Mouse (Mus musculus) CH12.LX (cell line): ENCODE measurements around the gene Trim46.

ENCODE experiments used
- CTCF ChIP-seq, 2 experiments: IDR thresholded peaks in 1 of 2; conservative IDR thresholded peaks in 1 of 2; 2 replicates each; pipeline ENCODE4 v1.5.1; 2011 to 2012; ENCODE audit warnings: low read depth in 2 of 2, low read length in 2 of 2, improper control_type of control experiment in 1 of 2, inconsistent platforms in 1 of 2, mild to moderate bottlenecking in 1 of 2, moderate library complexity in 1 of 2
- E2F4 ChIP-seq: IDR thresholded peaks from 2 replicates; pipeline ENCODE4 v1.6.1; 2011; ENCODE audit warnings: low read depth, low read length, improper control_type of control experiment; ENCODE audit not compliant: insufficient replicate concordance
- ELF1 ChIP-seq: IDR thresholded peaks from 2 replicates; pipeline ENCODE4 v1.6.1; 2014; ENCODE audit warnings: low read depth, mild to moderate bottlenecking, inconsistent platforms, low read length, improper control_type of control experiment
- EP300 ChIP-seq: IDR thresholded peaks from 2 replicates; pipeline ENCODE4 v1.6.1; 2011; ENCODE audit warnings: low read length, improper control_type of control experiment
- ETS1 ChIP-seq: conservative IDR thresholded peaks from 2 replicates; pipeline ENCODE4 v1.6.1; 2012; ENCODE audit warnings: low read depth, mild to moderate bottlenecking, inconsistent platforms, low read length, improper control_type of control experiment, moderate library complexity
- JUND ChIP-seq: conservative IDR thresholded peaks from 2 replicates; pipeline ENCODE4 v1.6.1; 2011; ENCODE audit warnings: low read depth, low read length, improper control_type of control experiment
- MAX ChIP-seq: IDR thresholded peaks from 2 replicates; pipeline ENCODE4 v1.6.1; 2011; ENCODE audit warnings: low read length, improper control_type of control experiment
- POLR2A ChIP-seq: IDR thresholded peaks from 2 replicates; pipeline ENCODE4 v1.6.1; 2011; ENCODE audit warnings: low read depth, mild to moderate bottlenecking, improper control_type of control experiment, low read length
- POLR2AphosphoS2 ChIP-seq: IDR thresholded peaks from 2 replicates; pipeline ENCODE4 v1.6.1; 2011; ENCODE audit warnings: low read depth, low read length, improper control_type of control experiment
- RAD21 ChIP-seq: IDR thresholded peaks from 2 replicates; pipeline ENCODE4 v1.6.1; 2011; ENCODE audit warnings: low read depth, mild to moderate bottlenecking, low read length, improper control_type of control experiment, moderate library complexity
- USF1 ChIP-seq: IDR thresholded peaks from 2 replicates; pipeline ENCODE4 v1.6.1; 2014; ENCODE audit warnings: low read depth, mild to moderate bottlenecking, inconsistent platforms, low read length, improper control_type of control experiment

GRCm38 (mm10) chr3:89215853-89216252 is 30.3 kb downstream of the Trim46 start:
- TF ChIP-seq MAX (peak; percentile 35; the same call in 1 of the 2 replicates), POLR2A (0 out of 2 replicates have a peak, but pooled peaks have one; percentile 17), ELF1 (no peak), CTCF (conservative IDR thresholded peaks at IDR 0.05 in 1 of 2, IDR thresholded peaks at IDR 0.05 in 1 of 2; ENCODE audit: low read depth in 2 of 2, low read length in 2 of 2) (peak; percentile 88 to 95), ETS1 (no peak), EP300 (no peak), USF1 (no peak), RAD21 (peak; percentile 78), JUND (no peak), E2F4 (no peak), POLR2AphosphoS2 (no peak)
